Mouse (Mus musculus) embryonic facial prominence, embryonic 14.5 days (tissue): ENCODE measurements around the gene Fmn2. TPM values are rescaled to one million over a fixed set of nuclear protein-coding genes. Genes with fewer than 3 reads are reported as not detected.
A peak's percentile ranks its signal among the peaks of the same experiment; 100 is the strongest.

ENCODE experiments used
- ATAC-seq: fragments of 200-750 bp; cut with Nextera tagmentation; 2 replicates; pipeline ENCODE4 v1.8.0; 2017; ENCODE audit warnings: low read depth, moderate number of reproducible peaks, moderate TSS enrichment
- DNase-seq: peaks from one replicate; pipeline ENCODE4 v3.0.0-alpha.2; 2015; ENCODE audit warnings: low spot score
- H3K27ac ChIP-seq: fragments of 300-500 bp; sonication (generic); replicated peaks from 2 replicates; pipeline ENCODE4 v1.5.1; 2014; ENCODE audit warnings: low read depth, mild to moderate bottlenecking, low read length, moderate library complexity
- H3K27me3 ChIP-seq: fragments of 300-500 bp; sonication (generic); replicated peaks from 2 replicates; pipeline ENCODE4 v1.6.1; 2014; ENCODE audit warnings: low read length; ENCODE audit not compliant: control insufficient read depth, insufficient read depth
- H3K36me3 ChIP-seq: fragments of 300-500 bp; sonication (generic); 2 replicates; pipeline ENCODE4 v1.6.1; 2014; ENCODE audit warnings: low read length, mixed read lengths; ENCODE audit not compliant: control insufficient read depth, insufficient read depth
- H3K4me1 ChIP-seq: fragments of 300-500 bp; sonication (generic); 2 replicates; pipeline ENCODE4 v1.6.1; 2014; ENCODE audit warnings: antibody characterized with exemption, low read length; ENCODE audit not compliant: control insufficient read depth, insufficient read depth
- H3K4me2 ChIP-seq: fragments of 300-500 bp; sonication (generic); 2 replicates; pipeline ENCODE4 v1.6.1; 2014; ENCODE audit warnings: low read depth, mild to moderate bottlenecking, low read length, moderate library complexity, mixed read lengths
- H3K4me3 ChIP-seq: fragments of 300-500 bp; sonication (generic); 2 replicates; pipeline ENCODE4 v1.5.1; 2014; ENCODE audit warnings: low read depth, mild to moderate bottlenecking, low read length
- H3K9ac ChIP-seq: fragments of 300-500 bp; sonication (generic); 2 replicates; pipeline ENCODE4 v1.6.1; 2014; ENCODE audit warnings: low read depth, mild to moderate bottlenecking, low read length, moderate library complexity, mixed read lengths
- H3K9me3 ChIP-seq: fragments of 300-500 bp; sonication (generic); 2 replicates; pipeline ENCODE4 v1.6.1; 2016; ENCODE audit warnings: low read length; ENCODE audit not compliant: control insufficient read depth
- WGBS: fragments of 180-500 bp; shearing (Covaris S2); extraction: QIAGEN DNeasy Blood & Tissue Kit; methylation state at CpG from one replicate; pipeline ENCODE4 v1.1.7; 2014; 5-methylcytosine and 5-hydroxymethylcytosine counted together
- polyA plus RNA-seq: library from polyadenylated mRNA; unstranded; fragments of >200 nt; fragmentation: Nextera tagmentation; extraction: Ambion mirVana; gene quantifications from 2 replicates; pipeline ENCODE4 v1.2.1, GENCODE M21; 2014

Fmn2 gene
- polyA plus RNA-seq, 1 experiment from 2014 or later, result 1.3 TPM

DNA sequence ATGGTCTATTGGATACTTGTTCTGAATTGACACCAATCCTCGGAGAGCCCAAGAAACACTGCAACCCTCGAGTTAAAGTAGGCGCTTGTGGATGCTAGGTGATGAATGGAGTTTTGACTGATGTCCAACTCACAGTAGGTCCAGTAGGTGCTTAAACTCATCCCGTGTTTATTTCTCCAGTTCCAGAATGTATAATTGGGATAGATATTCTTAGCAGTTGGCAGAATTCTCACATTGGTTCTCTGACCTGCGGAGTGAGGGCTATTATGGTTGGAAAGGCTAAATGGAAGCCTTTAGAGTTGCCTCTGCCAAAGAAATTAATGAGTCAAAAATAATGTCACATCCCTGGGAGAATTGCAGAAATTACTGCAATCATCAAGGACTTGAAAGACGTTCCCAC is 62.9 kb downstream of the Fmn2 start:
- ATAC-seq, result no peak
- 88% methylated on average over 6 of the region's 6 CpGs for WGBS

DNA sequence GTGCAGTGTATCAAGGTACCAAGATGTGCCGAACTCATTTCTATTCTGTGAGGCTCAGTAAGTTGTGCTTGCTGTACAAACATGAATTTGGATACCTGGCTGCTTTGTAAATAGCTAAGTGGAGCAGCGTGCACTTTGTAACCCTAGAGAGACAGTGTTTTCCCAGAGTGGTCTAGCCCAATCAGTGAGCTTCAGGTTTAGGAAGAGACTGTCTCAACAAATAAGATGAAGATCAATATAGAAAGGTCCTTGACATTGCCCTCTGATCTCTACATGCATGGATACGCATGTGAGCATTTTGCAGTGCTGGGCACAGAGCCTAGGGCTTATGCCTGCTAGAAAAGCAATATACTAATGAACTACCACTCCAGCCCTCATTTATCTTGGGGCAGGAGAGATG is 67.0 kb downstream of the Fmn2 start:
- DNase-seq, result no peak
- no peaks in the 10 kb centered on the region for H3K36me3 ChIP-seq
- no peak for ATAC-seq
- H3K9me3 ChIP-seq, result no peaks in the 10 kb centered on the region
- no peak overlapping the region for H3K9ac ChIP-seq
- H3K4me3 ChIP-seq, result no peak overlapping the region
- H3K27me3 ChIP-seq, result no peaks in the 10 kb centered on the region
- 91% methylated on average over 3 of the region's 3 CpGs for WGBS
- H3K4me1 ChIP-seq, result no peaks in the 10 kb centered on the region
- no peak overlapping the region for H3K27ac ChIP-seq
- H3K4me2 ChIP-seq, result no peak overlapping the region

More for the DNA sequence above, 62.9 kb downstream of the Fmn2 start:
- H3K27me3 ChIP-seq, result no peaks in the 10 kb centered on the region
- no peak overlapping the region for H3K27ac ChIP-seq
- no peaks in the 10 kb centered on the region for H3K9me3 ChIP-seq
- H3K4me1 ChIP-seq, result no peaks in the 10 kb centered on the region
- no peaks in the 10 kb centered on the region for H3K36me3 ChIP-seq
- no peak overlapping the region for H3K4me3 ChIP-seq
- H3K9ac ChIP-seq, result no peak overlapping the region
- H3K4me2 ChIP-seq, result no peak overlapping the region
- no peak for DNase-seq

DNA sequence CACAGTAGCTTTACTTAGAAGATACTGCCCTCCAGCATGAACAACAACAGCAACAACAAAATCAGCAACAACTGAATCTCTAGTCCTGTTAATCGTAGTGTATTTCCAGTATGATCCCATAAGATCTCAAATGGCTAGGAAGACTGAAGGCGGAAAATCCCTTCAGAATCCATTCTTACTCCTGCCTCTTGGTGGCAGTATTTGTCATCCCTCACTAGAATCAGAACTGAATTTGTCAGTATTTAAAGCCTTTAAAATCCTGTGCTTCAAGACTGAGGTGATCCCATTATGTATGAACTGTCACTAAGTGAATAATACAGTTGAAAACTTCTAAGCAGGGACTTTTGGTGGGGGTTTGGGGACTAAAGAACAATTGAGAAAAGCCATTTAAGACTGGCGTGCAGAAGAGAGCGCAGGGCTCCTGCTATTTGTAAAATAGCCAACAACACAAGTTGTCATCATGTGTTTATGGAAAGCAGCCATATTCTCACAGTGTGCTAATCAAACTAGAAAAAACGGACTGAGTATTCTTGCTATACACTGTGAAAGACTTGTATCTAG is 90.9 kb downstream of the Fmn2 start:
- no peak for ATAC-seq
- no peak overlapping the region for H3K27ac ChIP-seq
- DNase-seq, result peak; percentile 23
- no peak overlapping the region for H3K9ac ChIP-seq
- no peaks in the 10 kb centered on the region for H3K27me3 ChIP-seq
- H3K9me3 ChIP-seq, result no peaks in the 10 kb centered on the region
- no peak overlapping the region for H3K4me2 ChIP-seq
- H3K4me1 ChIP-seq, result no peaks in the 10 kb centered on the region
- no peak overlapping the region for H3K4me3 ChIP-seq
- H3K36me3 ChIP-seq, result no peaks in the 10 kb centered on the region
- 58% methylated on average over 5 of the region's 5 CpGs for WGBS

DNA sequence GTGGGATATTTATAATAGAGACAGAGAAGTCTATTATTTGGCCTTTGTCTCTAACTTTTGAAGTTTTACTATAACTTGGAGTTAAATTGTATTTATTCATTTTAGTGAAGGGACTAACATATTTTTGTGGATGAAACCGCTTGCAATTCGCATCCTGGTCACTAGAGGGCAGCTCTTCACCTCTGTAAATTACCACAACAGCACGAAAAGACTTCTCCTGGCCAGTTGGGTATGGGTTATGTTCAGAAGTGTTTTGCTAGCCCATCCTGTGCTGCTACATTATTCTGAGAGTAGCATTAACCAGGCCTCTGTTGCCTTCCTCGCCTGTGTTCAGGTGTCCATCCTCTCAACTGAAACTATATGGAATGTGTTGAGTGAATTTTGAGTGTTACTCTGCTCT is 93.4 kb downstream of the Fmn2 start:
- Histone ChIP-seq H3K36me3 (no peaks in the 10 kb centered on the region), H3K27ac (no peak overlapping the region), H3K4me1 (no peaks in the 10 kb centered on the region), H3K4me2 (no peak overlapping the region), H3K4me3 (no peak overlapping the region), H3K9me3 (no peaks in the 10 kb centered on the region), H3K27me3 (no peaks in the 10 kb centered on the region), H3K9ac (no peak overlapping the region)
- DNase-seq (peak; percentile 68), ATAC-seq (0 out of 2 replicates have a peak, but pooled peaks have one; percentile 41)
- WGBS, result 10% methylated on average over 4 of the region's 4 CpGs

DNA sequence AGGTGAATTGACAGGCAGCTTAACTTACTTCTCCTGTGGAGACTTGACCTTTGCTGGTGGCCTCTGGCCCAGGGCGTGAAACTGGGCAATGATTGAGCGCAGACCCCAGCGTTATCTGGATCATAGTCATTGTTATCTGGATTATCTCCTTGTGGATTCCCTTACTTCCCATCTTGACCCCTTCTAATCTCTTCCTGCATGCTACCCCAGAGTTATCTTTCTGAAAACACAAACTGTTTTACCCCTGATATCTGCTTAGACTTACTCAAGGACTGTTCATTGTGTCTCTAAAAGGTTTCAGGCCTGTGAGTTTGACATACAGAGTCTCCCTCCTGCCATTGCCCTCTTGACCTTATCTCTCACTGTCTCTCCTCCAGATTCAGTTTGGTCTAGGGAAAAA is 95.9 kb downstream of the Fmn2 start:
- WGBS, result 81% methylated on average over 3 of the region's 3 CpGs

DNA sequence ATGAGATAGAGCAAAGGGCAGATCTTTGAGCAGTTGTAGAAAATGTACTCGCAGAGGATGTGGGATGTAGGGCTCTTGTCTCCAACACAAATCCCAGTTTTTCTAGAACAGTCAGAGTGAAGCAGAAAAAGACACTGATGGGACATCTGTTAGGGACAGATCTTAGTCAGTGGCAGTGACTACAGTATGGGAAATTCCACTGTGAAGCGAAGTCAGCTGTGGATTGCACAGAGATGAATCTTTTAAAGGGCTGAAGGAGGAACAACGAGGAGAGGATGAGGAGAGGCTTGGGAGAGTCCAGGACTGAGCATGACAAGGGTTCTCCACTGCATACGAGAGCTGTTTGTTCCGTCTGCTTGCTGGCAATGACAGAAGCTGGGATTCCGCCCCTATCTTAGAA is 96.6 kb downstream of the Fmn2 start:
- DNase-seq (no peak), ATAC-seq (no peak)
- Histone ChIP-seq H3K4me2 (no peak overlapping the region), H3K4me1 (no peaks in the 10 kb centered on the region), H3K36me3 (no peaks in the 10 kb centered on the region), H3K9me3 (no peaks in the 10 kb centered on the region), H3K9ac (no peak overlapping the region), H3K4me3 (no peak overlapping the region), H3K27ac (no peak overlapping the region), H3K27me3 (no peaks in the 10 kb centered on the region)
- 87% methylated on average over 6 of the region's 6 CpGs for WGBS

More for the DNA sequence above, 95.9 kb downstream of the Fmn2 start:
- no peak for ATAC-seq
- no peak for DNase-seq
- Histone ChIP-seq H3K4me2 (no peak overlapping the region), H3K9ac (no peak overlapping the region), H3K4me3 (no peak overlapping the region), H3K4me1 (no peaks in the 10 kb centered on the region), H3K27me3 (no peaks in the 10 kb centered on the region), H3K27ac (no peak overlapping the region), H3K9me3 (no peaks in the 10 kb centered on the region), H3K36me3 (no peaks in the 10 kb centered on the region)

DNA sequence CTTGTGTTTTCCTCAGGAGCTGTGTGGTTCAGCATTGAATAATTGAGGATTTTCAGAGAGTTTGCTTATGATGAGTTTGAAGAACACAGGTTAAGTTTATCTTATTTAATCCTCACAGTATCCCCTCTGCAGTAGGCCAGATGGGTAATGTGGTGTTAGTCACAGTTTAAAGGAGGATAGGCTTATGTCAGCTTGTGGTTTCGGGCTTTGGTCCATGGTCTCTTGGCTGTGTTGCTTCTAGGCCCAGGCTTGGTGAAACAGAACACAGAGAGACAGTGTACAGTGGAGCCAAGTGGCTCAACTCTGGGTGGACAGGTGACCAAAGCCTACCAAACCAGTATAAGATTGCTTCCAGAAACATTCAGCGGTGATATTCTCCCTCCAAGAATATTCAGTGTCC is 98.4 kb downstream of the Fmn2 start:
- H3K9me3 ChIP-seq, result no peaks in the 10 kb centered on the region
- DNase-seq (no peak), ATAC-seq (no peak)
- H3K9ac ChIP-seq, result no peak overlapping the region
- H3K27ac ChIP-seq, result no peak overlapping the region
- WGBS, result 90% methylated on average over 2 of the region's 2 CpGs
- H3K27me3 ChIP-seq, result no peaks in the 10 kb centered on the region
- H3K4me3 ChIP-seq, result no peak overlapping the region
- no peaks in the 10 kb centered on the region for H3K36me3 ChIP-seq
- no peak overlapping the region for H3K4me2 ChIP-seq
- no peaks in the 10 kb centered on the region for H3K4me1 ChIP-seq

DNA sequence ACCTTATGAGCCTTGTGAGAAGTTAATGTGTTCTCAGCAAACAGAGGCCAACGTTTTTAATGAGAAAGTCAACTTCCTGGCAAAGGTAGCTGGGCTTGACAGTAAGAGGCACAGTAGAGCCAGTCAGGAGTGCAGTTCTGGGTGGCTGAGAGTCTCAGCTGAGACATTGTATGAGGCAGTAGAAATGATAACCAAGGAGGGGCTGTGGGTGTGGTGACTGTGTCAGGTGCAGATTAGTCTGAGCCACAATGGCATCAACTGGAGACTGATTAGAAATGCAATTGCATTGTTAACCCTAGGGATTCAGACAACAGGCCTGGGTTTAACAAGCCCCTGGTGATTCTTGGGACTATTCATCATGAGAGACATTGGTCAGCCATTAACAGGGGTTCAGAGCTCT is 99.0 kb downstream of the Fmn2 start:
- Histone ChIP-seq H3K36me3 (no peaks in the 10 kb centered on the region), H3K4me1 (no peaks in the 10 kb centered on the region), H3K9me3 (no peaks in the 10 kb centered on the region), H3K27ac (no peak overlapping the region), H3K27me3 (no peaks in the 10 kb centered on the region), H3K4me3 (no peak overlapping the region), H3K9ac (no peak overlapping the region), H3K4me2 (no peak overlapping the region)
- ATAC-seq, result peak; percentile 30; the same call in 1 of the 2 replicates
- WGBS, result 51% methylated on average over 1 of the region's 1 CpGs
- no peak for DNase-seq

DNA sequence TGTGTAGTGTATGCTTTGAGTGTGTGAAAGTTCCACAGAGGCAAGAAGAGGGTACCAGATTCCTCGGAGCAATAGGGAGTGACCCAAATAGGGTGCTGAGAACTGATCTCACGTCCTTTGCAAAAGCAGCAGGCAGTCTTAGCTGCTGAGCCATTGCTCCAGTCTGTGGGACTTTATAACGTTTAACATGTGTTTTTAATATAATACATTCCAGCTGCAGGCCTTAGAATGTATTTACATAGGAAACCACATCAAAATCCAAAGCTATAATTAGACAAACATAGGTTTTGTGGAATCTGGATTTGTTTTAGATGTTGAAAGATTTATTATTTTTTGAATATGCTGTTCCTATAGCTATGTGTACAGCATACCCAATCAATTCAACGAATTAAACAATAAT is 115.7 kb downstream of the Fmn2 start:
- DNase-seq (peak; percentile 81), ATAC-seq (peak; percentile 63; the same call in 1 of the 2 replicates)
- no peak overlapping the region for H3K27ac ChIP-seq
- H3K36me3 ChIP-seq, result peaks cover 6% of the 10 kb centered on the region; the same call in 1 of the 2 replicates
- WGBS, result 24% methylated on average over 4 of the region's 4 CpGs
- no peaks in the 10 kb centered on the region for H3K27me3 ChIP-seq
- H3K4me3 ChIP-seq, result no peak overlapping the region
- no peaks in the 10 kb centered on the region for H3K9me3 ChIP-seq
- no peak overlapping the region for H3K4me2 ChIP-seq
- H3K4me1 ChIP-seq, result no peaks in the 10 kb centered on the region
- H3K9ac ChIP-seq, result no peak overlapping the region
